Mouse (Mus musculus) right cerebral cortex, adult 2 months (tissue): Measurements from ENCODE around the gene 1700001O22Rik.
A peak's percentile ranks its signal among the peaks of the same experiment; 100 is the strongest.

ENCODE experiments used
- DNase-seq, 2 experiments: peaks; one replicate each; pipeline ENCODE4 v3.0.0; 2021 to 2022; ENCODE audit warnings: low spot score in 2 of 2

Gene 1700001O22Rik

DNA sequence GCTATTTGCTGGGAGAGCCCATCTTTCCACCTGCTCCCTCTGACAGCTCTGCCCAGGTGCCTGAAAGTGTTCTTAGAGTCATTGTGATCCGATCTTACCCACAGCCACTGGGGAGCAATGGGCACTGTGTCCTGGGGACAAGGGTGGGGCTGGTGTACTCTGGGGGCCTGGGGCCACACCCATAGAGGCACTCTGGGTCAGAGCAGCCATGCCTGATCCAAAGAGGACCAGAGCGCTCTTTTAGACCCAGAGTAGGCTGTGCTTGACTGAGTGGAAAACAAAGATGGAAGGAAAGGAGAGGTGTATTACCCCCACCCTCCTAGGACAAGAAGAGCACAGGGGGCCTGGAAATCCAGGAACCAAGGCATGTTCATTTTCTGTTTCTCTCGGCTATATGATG, at the start of gene 1700001O22Rik:
1700001O22Rik (minus strand) TSS at position 58 of the 400 bp plus-strand sequence.
- no peak for DNase-seq

- DNase-seq, result no peak
Measured at GRCm38 (mm10) chr2:30852771-30853313, 49.4 kb upstream of the 1700001O22Rik start.

- DNase-seq, result no peak
Measured at GRCm38 (mm10) chr2:30850581-30850980, 47.1 kb upstream of the 1700001O22Rik start.

DNA sequence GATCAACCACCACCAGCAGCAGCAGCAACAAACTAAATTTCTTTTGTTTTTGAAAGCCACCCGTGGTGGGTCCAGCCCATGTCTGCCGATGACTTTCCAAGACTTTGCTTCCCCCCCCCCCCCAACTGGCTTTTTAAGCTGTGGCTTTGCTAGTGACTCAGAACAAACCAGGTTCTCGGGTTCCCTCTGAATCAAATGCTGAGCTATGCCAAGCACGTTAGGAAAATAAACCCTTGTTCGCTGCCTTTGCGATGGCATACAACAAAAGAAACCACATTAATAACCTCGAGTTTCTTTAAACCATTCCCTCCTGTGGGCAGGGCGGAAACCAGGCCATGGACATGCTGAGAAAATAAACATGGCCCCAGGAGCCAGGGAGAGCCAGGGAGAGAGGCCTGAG, 44.7 kb upstream of the 1700001O22Rik start:
- DNase-seq, result no peak

DNA sequence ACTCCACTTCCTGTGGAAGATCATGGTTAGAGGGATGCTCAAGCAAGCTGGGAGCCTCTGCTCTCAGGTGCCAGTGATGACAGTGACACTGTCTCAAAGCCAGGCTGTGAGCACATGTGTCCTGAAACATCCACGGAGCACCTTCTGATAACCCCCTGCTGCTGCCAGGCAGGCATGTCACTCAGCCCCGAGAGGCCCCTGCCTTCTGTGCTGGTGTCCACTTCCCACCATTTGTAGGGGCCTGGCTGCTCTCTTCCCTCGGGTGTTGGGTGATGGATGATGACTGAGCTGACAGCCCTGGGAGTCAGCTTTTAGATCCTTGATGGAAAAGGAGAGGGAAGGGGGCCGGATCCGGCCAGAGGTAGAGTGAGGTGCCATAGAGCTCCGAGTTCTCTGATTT, 43.3 kb upstream of the 1700001O22Rik start:
- DNase-seq, result no peak

DNA sequence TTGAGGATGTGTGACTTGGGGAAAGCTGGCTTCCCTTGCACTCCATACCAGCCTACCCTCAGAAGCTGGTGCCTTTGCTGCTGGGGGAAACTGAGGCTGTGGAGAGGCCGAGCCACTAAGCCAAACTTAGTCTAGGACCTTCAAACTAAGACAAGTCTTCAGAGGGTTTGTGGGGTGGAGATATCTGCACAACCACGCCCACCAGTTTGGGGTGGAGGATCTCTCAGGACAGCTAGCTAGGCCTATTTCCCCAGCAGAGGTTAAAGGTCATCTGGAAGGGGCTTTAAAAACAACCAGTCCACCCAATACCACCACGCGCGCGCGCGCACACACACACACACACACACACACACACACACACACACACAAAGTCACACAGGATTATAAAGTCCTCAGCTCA, 42.8 kb upstream of the 1700001O22Rik start:
- no peak for DNase-seq

DNA sequence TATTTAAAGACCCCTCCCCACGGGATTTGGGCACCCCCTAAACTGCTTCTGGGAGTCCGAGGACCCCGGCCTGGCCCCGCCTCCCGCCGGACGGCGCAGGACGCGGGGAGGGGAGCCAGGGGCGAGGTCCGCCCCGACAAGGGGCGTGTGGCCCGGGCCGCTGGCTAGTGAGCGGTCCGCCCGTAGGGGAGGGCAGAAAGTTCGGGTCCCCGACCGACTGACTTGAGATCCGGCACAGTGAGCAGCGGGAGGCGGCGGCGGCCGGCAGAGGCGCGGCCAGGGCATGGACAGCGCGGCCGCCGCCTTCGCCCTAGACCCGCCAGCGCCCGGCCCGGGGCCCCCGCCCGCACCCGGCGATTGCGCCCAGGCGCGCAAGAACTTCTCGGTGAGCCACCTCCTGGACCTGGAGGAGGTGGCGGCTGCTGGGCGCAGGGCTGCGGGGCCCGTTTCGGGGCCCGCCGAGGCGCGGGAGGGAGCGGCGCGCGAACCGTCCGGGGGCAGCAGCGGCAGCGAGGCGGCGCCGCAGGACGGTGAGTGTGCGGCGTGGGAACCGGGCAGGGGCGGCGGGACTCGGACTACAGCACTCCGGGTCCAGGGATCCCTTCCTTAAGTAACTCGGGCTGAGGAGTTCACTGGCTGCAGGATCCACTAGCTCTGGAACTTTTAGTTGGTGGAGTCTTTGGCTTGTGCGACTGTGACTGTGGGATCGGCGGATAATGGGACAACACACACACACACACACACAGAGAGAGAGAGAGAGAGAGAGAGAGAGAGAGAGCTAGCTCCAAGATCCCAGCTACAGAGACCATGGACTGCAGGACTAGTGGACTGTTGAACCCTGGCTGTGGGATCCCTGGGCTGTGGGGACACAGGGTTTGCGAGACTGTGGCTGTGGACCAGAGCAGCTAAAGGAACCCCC, 42.0 kb upstream of the 1700001O22Rik start:
- DNase-seq, result no peak

DNA sequence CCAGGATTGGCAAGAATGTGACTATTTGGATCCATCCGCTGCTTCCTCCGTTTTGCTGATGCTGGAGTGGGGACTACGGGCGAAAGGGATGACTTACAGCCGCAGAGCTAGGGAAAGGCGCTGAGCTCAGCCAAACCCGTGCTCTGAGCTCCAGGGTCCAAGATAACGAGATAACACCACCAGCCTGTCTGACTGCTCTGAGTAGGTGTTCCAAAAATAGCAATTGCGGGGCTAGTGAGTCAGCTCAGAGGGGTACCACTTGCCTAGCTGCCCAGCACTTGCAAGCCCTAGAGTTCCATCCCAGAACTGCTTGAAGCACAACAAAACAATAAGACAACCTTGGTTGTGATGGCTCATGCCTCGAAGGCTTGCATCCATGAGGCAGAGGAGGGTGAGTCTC, 39.2 kb upstream of the 1700001O22Rik start:
- DNase-seq, result no peak

GRCm38 (mm10) chr2:30836238-30836990, 33.0 kb upstream of the 1700001O22Rik start:
- DNase-seq, result no peak

GRCm38 (mm10) chr2:30834373-30835022, 31.0 kb upstream of the 1700001O22Rik start, which contains the start of gene Prrx2:
TSS of gene Prrx2 (plus strand) at chr2:30834972.
- no peak for DNase-seq

DNA sequence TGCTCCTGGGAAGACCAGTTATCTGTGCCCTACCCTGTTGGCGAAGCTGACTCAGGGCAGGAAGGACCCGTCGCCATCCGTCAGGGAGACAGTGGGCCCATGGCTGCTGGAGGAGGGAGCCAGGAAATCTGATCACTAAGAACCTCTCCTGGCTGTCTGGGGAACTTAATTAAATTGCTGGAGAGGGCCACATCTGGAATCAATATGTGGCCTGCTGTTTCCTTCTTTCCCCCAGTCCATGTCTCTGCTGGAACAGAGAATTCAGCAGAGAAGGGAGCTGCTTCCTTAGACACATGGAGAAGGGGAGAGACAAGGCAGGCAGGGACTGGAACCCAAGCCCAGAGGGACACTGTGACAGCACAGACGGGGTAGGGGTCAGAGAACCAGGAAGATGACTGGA, 30.2 kb upstream of the 1700001O22Rik start:
- DNase-seq, result no peak

- DNase-seq, result no peak
Measured at GRCm38 (mm10) chr2:30830283-30830795, 26.9 kb upstream of the 1700001O22Rik start, which contains the start of gene Asb6. TSS of gene Asb6 (minus strand) at chr2:30830333.

- no peak for DNase-seq
Measured at GRCm38 (mm10) chr2:30829315-30829714, 25.9 kb upstream of the 1700001O22Rik start.

GRCm38 (mm10) chr2:30827749-30828475, 24.5 kb upstream of the 1700001O22Rik start:
- peak; percentile 94 to 98 for DNase-seq

DNA sequence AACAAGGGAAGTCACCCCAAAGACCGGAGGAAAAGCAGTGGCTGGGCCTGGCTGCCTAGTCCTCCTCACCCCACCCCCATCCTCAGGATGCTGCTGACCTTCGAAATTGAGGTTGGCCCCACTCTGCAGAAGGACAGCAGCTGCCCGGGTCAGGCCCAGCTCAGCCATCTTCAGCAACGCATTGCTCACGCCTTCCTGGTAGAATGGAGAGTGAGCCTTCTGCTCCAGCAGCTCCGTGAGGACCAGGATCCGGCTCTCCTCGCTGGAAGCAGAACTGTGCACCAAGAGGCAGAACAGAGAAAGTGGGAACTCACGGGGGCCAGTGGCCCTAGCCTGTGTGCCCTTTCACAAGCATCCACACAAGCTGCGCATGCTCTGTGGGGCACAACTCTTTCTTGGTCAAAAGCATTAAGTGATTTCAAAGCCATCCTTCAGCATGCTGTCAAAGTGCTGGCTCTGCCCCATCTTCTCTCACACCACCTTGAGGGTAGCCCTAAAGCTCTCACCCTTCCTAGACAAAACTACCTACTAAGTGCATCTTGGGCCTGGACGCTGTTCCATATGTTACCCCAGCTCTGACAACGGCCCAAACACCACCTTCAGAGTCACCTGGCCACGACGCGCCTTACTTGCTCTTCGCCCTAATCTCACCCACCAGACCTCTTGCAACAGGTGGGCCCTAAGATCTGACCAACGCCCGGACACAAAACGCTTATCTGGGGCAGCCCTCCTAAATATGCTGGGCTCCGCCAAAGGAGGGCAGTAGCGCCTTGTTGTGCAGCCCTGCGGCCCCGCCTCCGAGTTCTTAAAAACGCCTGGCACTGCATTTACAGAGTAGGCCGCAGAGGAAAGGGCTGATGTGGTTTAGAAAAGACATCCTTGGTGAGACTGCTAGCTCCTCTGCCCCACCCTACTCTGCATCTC, 23.6 kb upstream of the 1700001O22Rik start:
- peak; percentile 55 to 56 for DNase-seq

DNA sequence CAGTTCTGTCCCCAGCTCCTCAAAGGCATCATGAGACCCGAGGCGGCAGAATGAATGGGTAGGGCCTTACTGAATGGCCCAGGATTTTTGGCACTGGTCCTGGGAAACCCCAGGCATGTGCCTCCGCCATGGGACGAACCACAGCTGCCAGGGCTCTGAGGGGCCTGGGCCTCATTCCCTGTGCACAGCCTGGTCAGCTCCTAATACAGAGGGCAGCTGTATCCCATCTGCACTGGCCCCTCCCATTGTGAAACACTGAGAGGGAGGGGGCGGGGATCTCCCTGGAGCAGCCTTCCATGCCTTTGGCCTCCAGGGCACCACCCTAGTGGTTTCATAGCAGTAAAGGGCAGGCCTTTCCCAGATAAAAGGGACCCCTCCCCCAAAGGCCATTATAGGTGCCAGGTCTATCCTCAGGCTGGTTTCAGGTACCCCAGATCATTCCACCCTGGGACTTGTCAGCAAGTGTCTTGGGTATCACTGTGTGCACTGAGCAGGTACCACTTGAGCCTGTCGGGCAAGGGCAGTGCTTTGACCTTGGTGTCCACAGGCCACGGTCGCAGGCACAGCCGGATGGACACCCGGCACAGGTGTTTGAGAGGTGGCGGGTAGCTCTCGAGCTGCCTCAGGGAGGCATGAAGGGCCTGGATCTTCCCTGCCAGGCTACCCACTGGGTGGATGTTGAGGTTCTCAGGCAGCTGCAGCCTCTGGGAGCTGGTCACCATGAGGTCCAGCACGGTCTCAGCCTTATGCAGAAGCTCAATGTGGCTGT, 20.1 kb upstream of the 1700001O22Rik start:
- no peak for DNase-seq

- DNase-seq, result no peak
Measured at GRCm38 (mm10) chr2:30822460-30822859, 19.0 kb upstream of the 1700001O22Rik start.

DNA sequence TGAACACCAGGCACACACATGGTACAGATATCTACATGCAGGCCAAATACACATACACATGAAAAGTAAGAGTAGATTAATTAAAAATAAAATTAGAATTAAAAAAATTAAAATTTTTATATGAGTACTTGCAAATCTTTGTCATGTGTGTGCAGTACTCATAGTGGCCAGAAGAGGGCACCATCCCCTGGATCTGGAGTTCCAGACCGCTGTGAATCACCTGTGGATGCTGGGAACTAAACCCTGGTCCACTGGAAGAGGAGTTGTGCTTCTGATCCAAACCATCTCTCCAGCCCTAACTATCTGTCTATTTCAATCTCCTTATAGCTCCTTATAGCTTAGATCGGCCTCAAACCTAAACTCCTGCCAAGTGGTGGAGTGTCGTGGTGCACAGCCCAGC, 17.6 kb upstream of the 1700001O22Rik start:
- no peak for DNase-seq

GRCm38 (mm10) chr2:30819873-30820272, 16.4 kb upstream of the 1700001O22Rik start:
- DNase-seq, result no peak
